Mouse (Mus musculus): ENCODE measurements around the gene Pla2g4d.

- TF ChIP-seq CTCF (IDR thresholded peaks at IDR 0.05; ENCODE audit: insufficient read depth, low read depth, low read length) = no peak
- TF ChIP-seq POLR2A (IDR thresholded peaks at IDR 0.05; ENCODE audit: insufficient read depth, low read depth, low read length) = no peak
Observed at GRCm38 (mm10) chr2:120299866-120300265, 10.9 kb upstream of the Pla2g4d start.
